Mouse (Mus musculus): ENCODE results near the gene Taf1a. TPM values are rescaled to one million over a fixed set of nuclear protein-coding genes. Genes with fewer than 3 reads are reported as not detected.
"Not testable (repeated sequence)": the region's sequence is repeated elsewhere in the genome, so short reads cannot be mapped to it uniquely, and the experiment has no call there.

The Taf1a gene
- polyA plus RNA-seq, 1 experiment = 4.5 TPM

DNA sequence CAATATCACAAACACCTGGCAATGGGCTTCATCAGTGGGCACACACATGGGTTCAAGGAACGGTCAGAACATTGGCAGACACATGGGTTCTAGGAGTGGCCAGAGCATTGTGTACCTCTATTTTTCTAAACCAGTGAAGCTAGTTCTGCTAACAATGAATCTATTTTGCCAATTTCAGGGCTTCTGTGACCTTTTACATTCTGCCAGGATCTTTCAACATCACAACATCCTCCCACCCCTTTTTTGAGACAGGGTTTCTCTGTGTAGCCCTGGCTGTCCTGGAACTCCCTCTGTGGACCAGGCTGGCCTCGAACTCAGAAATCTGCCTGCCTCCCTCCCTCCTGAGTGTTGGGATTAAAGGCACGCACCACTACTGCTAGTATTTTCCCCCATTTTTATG is 1.4 kb upstream of the Taf1a start:
- DNase-seq (ENCODE audit: low read depth, low spot score) = not testable (repeated sequence)
- WGBS = 89% methylated on average over 3 of the region's 3 CpGs

DNA sequence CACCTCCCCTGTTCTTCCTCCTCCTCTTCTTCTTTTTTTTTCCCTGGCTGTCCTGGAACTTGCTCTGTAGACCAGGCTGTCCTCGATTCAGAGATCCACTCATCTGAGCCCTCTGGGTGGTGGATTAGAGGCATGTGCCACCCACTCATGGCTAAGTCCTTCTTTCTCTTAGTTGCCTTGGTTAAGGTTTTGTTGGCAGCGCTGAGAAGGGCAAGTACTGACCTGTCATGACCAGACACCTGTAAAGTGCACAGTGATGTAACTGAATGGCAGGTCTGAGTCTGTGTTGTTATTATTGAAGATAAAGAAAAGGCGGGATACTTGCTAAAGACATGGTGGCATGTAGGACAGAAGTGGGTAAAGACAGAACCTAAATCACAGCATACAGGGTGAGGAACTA is 14.6 kb downstream of the Taf1a start:
- 95% methylated on average over 3 of the region's 3 CpGs for WGBS
- DNase-seq (ENCODE audit: low read depth, low spot score) = no peak

GRCm38 (mm10) chr1:183414081-183414727 is 25.4 kb downstream of the Taf1a start:
- DNase-seq (ENCODE audit: low read depth, low spot score) = no peak
- WGBS = 79% methylated on average over 15 of the region's 15 CpGs

DNA sequence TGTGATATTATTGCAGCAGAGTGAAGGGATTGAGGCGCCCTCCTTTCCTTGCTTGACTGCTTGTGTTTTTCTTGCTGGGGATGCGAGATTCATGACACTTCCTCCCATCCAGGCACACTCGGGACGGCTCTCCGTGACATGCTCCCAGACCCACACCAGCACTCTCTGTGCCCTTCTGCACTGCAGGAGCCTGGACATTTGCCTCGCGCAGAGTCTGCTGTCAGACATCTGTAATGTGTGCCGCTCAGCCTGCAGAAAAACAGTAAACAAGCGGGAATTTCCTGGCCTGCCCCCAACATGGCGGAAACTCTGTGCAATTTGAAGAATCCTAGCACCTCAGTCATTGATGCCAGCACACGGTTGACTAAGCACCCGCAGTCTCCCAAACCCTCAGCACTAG is 29.1 kb downstream of the Taf1a start, which contains the start of gene Hhipl2:
Gene Hhipl2 (plus strand): TSS at position 343 of the 400 bp plus-strand sequence.
- no peak for DNase-seq (ENCODE audit: low read depth, low spot score)
- WGBS = 71% methylated on average over 12 of the region's 12 CpGs

DNA sequence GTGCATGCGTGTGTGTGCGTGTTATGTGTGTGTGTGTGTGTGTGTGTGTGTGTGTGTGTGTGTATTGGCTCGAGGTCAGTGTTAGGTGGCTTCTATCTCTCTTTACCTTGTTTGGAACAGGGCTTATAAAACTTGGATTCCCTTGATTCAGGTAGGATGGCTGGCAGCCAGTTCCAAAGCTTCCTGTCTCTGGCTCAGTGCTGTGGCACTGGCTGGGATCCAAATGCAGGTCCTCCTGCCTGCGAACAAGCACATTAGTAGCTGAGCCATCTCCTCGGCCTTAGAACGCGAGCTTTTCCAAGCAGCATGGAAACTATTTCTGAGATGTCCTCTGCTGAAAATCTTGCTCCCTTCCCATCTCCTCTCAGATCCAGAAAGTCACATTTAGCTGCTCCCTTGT is 31.0 kb downstream of the Taf1a start:
- WGBS = 24% methylated on average over 7 of the region's 7 CpGs
- DNase-seq (ENCODE audit: low read depth, low spot score) = peak; percentile 55

DNA sequence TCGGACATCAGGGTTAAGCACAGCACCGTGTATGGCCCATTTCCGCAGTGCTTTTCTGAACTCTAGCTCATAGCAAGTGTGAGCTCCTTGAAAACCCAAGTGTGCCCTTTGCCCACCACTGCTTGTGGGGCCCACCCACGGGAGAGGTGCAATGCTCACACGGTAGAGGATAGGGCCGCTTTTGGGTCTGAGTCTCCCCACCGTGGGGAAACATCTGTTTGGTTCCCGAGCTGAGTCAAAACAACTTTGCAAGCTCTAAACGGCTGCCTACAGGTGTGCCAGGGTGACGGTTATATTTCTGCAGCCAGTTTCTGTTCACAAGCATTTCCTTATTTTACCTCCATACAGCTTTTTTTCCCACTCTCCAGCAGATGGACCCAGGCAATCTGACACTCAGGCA is 31.5 kb downstream of the Taf1a start:
- no peak for DNase-seq (ENCODE audit: low read depth, low spot score)
- 30% methylated on average over 10 of the region's 10 CpGs for WGBS

DNA sequence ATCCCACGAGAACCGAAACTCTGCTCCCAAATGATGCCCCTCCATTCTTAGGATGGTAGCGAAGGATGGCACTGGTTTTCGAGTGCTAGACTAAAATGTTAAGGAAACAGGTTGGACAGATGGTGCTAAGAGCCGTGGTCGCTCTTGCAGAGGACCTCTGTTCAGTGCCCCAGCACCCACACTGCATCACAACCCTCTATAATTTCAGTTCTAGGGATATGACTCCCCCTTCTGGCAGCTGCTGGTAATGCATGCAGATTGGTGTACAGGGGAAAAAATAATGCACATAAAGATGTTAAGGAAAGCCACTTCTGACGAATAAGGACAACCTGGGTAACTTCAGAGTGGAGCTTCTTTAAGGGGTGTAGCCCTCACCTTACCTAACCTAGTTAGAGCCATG is 35.3 kb downstream of the Taf1a start:
- WGBS = 95% methylated on average over 7 of the region's 7 CpGs
- no peak for DNase-seq (ENCODE audit: low read depth, low spot score)

- WGBS = 61% methylated on average over 9 of the region's 9 CpGs
- no peak for DNase-seq (ENCODE audit: low read depth, low spot score)
These were observed 46.1 kb downstream of the Taf1a start for GRCm38 (mm10) chr1:183434918-183435317.

DNA sequence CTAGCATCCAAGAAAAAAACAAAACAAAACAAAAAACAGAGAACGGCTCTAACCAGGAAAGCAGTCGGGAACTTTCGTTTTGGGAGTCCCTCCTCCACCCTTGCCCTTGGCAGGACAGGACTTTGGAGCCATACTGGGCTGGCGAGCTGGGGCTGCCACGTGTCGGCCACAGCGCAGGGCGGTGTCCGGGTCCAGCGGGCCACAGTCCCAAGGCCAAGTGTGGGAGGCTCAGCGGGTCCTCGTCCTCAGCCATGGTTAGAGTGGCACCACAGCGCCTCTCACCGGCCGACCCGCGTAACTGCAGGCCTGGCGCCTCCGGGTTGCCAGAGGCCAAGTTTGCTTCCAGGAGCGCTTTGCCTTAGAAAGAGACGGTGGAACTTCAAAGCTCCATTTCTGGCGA is 50.3 kb downstream of the Taf1a start:
- DNase-seq (ENCODE audit: low read depth, low spot score) = peak; percentile 82
- 14% methylated on average over 22 of the region's 22 CpGs for WGBS

DNA sequence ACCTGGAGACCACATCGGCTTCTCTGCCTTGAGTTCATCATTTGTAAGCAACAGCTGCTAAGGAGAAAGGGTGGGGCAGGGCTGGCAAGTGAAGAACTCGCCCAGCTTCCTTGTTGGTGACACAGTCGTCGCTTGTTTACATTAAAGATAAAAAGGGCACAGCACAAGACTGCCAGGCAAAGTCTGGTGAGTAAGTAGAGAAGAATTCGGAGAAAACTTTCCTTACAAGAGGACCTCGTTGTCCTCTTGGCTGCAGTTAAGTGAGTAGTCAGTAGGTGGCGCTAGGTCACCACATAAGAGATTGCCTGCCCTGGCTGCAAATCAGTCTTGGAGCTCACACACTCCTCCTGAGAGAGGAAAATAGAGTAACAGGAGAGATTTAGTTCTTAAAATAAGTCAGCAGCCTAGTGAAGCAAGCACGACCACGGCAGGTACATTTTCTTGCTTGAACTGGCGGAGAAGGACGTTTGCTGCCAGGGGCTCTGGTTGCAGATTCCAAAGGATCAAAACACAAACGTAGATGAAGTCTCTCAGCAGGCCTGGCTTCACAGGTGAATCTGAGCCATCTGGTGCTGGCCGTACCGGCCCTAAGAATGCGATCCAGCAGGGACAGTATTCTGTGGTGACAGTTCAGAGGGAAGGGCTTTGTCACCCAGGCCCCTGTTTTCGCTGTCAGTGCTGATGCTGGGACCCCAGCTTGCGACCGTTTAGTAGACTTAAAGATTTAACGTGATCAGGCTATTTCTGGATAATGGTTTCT is 53.4 kb downstream of the Taf1a start:
- 21% methylated on average over 19 of the region's 19 CpGs for WGBS
- peak; percentile 83 for DNase-seq (ENCODE audit: low read depth, low spot score)

DNA sequence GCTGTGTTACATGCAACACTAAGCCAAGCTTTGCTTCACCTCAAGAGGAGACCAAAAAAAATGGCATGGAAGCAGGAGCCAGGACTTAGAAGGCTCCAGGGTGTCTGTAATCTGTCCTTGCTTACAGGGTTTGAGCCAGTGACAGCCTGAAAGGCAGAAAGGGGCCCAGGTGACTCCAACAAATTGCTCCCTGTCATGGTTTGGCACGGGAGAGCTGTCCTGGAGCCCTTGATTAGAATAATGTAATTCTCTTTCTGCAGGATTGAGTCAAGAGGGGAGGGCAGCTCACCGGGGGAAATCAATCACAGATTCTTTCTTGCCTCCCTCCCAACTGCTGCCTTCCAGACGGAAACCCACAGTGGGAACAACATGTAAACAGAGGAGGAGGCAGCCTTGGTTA is 64.3 kb downstream of the Taf1a start:
- WGBS = 46% methylated on average over 3 of the region's 3 CpGs
- no peak for DNase-seq (ENCODE audit: low read depth, low spot score)

Other genes starting within 250 kb of the Taf1a start
- gene Disp1, start 167.5 kb upstream of the Taf1a start, polyA plus RNA-seq (2012; rRNA removed) = 5.2 and 7.3 TPM in 2 replicates
- gene Aida, start 92.4 kb upstream of the Taf1a start, polyA plus RNA-seq (2012; rRNA removed) = 12.3 and 14.2 TPM in 2 replicates
- 15.5 and 22.8 TPM in 2 replicates for gene Brox, start 91.7 kb upstream of the Taf1a start, polyA plus RNA-seq (2012; rRNA removed)
- gene Mia3, start 19.4 kb upstream of the Taf1a start, polyA plus RNA-seq (2012; rRNA removed) = 62.7 and 78.0 TPM in 2 replicates
- 0.10 and 0.14 TPM in 2 replicates for gene Hhipl2, start 29.2 kb downstream of the Taf1a start, polyA plus RNA-seq (2012; rRNA removed)

Data from large intestine, adult 2 months (tissue).